Mouse (Mus musculus): ENCODE data around the gene Fli1. TPM values are rescaled to one million over a fixed set of nuclear protein-coding genes. Genes with fewer than 3 reads are reported as not detected.

The Fli1 gene
- total and polyA plus RNA-seq, 2 experiments, result 1.6 to 3.0 TPM

- Histone ChIP-seq H3K27me3 (ENCODE audit: control insufficient read depth, insufficient read depth, low read length) (no peaks in the 10 kb centered on the region), H3K27ac (replicated peaks; ENCODE audit: insufficient read depth, low read depth, low read length) (no peak overlapping the region), H3K36me3 (ENCODE audit: control insufficient read depth, insufficient read depth, low read length) (no peaks in the 10 kb centered on the region), H3K4me3 (ENCODE audit: insufficient read depth, low read depth, low read length) (no peak overlapping the region), H3K4me1 (ENCODE audit: control insufficient read depth, insufficient read depth, low read length) (no peaks in the 10 kb centered on the region), H3K9ac (ENCODE audit: low read depth, low read length) (no peak overlapping the region), H3K79me2 (ENCODE audit: control insufficient read depth, insufficient read depth, low read length) (no peaks in the 10 kb centered on the region)
- 72% methylated on average over 4 of the region's 4 CpGs for WGBS
- TF ChIP-seq CTCF (IDR thresholded peaks at IDR 0.05; ENCODE audit: low read depth, low read length) (no peak), POLR2A (IDR thresholded peaks at IDR 0.05; ENCODE audit: extremely low read depth, insufficient read depth, low read length) (no peak)
- DNase-seq (ENCODE audit: extremely low read depth, low read depth, low spot score), result no peak
These were observed 26.6 kb upstream of the Fli1 start for GRCm38 (mm10) chr9:32569261-32569660.

GRCm38 (mm10) chr9:32567603-32568002 is 24.9 kb upstream of the Fli1 start:
- WGBS, result 82% methylated on average over 7 of the region's 7 CpGs
- Histone ChIP-seq H3K36me3 (ENCODE audit: control insufficient read depth, insufficient read depth, low read length) (no peaks in the 10 kb centered on the region), H3K4me1 (ENCODE audit: control insufficient read depth, insufficient read depth, low read length) (no peaks in the 10 kb centered on the region), H3K27me3 (ENCODE audit: control insufficient read depth, insufficient read depth, low read length) (no peaks in the 10 kb centered on the region), H3K27ac (replicated peaks; ENCODE audit: insufficient read depth, low read depth, low read length) (no peak overlapping the region), H3K4me3 (ENCODE audit: insufficient read depth, low read depth, low read length) (no peak overlapping the region), H3K9ac (ENCODE audit: low read depth, low read length) (no peak overlapping the region), H3K79me2 (ENCODE audit: control insufficient read depth, insufficient read depth, low read length) (no peaks in the 10 kb centered on the region)
- no peak for DNase-seq (ENCODE audit: extremely low read depth, low read depth, low spot score)
- no peak for TF ChIP-seq CTCF (IDR thresholded peaks at IDR 0.05; ENCODE audit: low read depth, low read length)
- no peak for TF ChIP-seq POLR2A (IDR thresholded peaks at IDR 0.05; ENCODE audit: extremely low read depth, insufficient read depth, low read length)

GRCm38 (mm10) chr9:32565309-32565708 is 22.6 kb upstream of the Fli1 start:
- no peak for DNase-seq (ENCODE audit: extremely low read depth, low read depth, low spot score)
- H3K27ac ChIP-seq (replicated peaks; ENCODE audit: insufficient read depth, low read depth, low read length), result no peak overlapping the region
- no peaks in the 10 kb centered on the region for H3K4me1 ChIP-seq (ENCODE audit: control insufficient read depth, insufficient read depth, low read length)
- 62% methylated on average over 3 of the region's 3 CpGs for WGBS
- H3K9ac ChIP-seq (ENCODE audit: low read depth, low read length), result no peak overlapping the region
- no peaks in the 10 kb centered on the region for H3K36me3 ChIP-seq (ENCODE audit: control insufficient read depth, insufficient read depth, low read length)
- no peak overlapping the region for H3K4me3 ChIP-seq (ENCODE audit: insufficient read depth, low read depth, low read length)
- H3K79me2 ChIP-seq (ENCODE audit: control insufficient read depth, insufficient read depth, low read length), result no peaks in the 10 kb centered on the region
- TF ChIP-seq CTCF (IDR thresholded peaks at IDR 0.05; ENCODE audit: low read depth, low read length) (no peak), POLR2A (IDR thresholded peaks at IDR 0.05; ENCODE audit: extremely low read depth, insufficient read depth, low read length) (no peak)
- no peaks in the 10 kb centered on the region for H3K27me3 ChIP-seq (ENCODE audit: control insufficient read depth, insufficient read depth, low read length)

GRCm38 (mm10) chr9:32562837-32563236 is 20.2 kb upstream of the Fli1 start:
- Histone ChIP-seq H3K79me2 (ENCODE audit: control insufficient read depth, insufficient read depth, low read length) (no peaks in the 10 kb centered on the region), H3K4me3 (ENCODE audit: insufficient read depth, low read depth, low read length) (no peak overlapping the region), H3K4me1 (ENCODE audit: control insufficient read depth, insufficient read depth, low read length) (no peaks in the 10 kb centered on the region), H3K27ac (replicated peaks; ENCODE audit: insufficient read depth, low read depth, low read length) (no peak overlapping the region), H3K27me3 (ENCODE audit: control insufficient read depth, insufficient read depth, low read length) (no peaks in the 10 kb centered on the region), H3K9ac (ENCODE audit: low read depth, low read length) (no peak overlapping the region), H3K36me3 (ENCODE audit: control insufficient read depth, insufficient read depth, low read length) (no peaks in the 10 kb centered on the region)
- WGBS, result 64% methylated on average over 4 of the region's 4 CpGs
- TF ChIP-seq POLR2A (IDR thresholded peaks at IDR 0.05; ENCODE audit: extremely low read depth, insufficient read depth, low read length) (no peak), CTCF (IDR thresholded peaks at IDR 0.05; ENCODE audit: low read depth, low read length) (no peak)
- DNase-seq (ENCODE audit: extremely low read depth, low read depth, low spot score), result no peak

GRCm38 (mm10) chr9:32562409-32562808 is 19.7 kb upstream of the Fli1 start:
- TF ChIP-seq POLR2A (IDR thresholded peaks at IDR 0.05; ENCODE audit: extremely low read depth, insufficient read depth, low read length), result no peak
- TF ChIP-seq CTCF (IDR thresholded peaks at IDR 0.05; ENCODE audit: low read depth, low read length), result peak; percentile 15; the same call in 1 of the 2 replicates
- Histone ChIP-seq H3K79me2 (ENCODE audit: control insufficient read depth, insufficient read depth, low read length) (no peaks in the 10 kb centered on the region), H3K4me1 (ENCODE audit: control insufficient read depth, insufficient read depth, low read length) (no peaks in the 10 kb centered on the region), H3K27ac (replicated peaks; ENCODE audit: insufficient read depth, low read depth, low read length) (no peak overlapping the region), H3K27me3 (ENCODE audit: control insufficient read depth, insufficient read depth, low read length) (no peaks in the 10 kb centered on the region), H3K4me3 (ENCODE audit: insufficient read depth, low read depth, low read length) (no peak overlapping the region), H3K36me3 (ENCODE audit: control insufficient read depth, insufficient read depth, low read length) (no peaks in the 10 kb centered on the region), H3K9ac (ENCODE audit: low read depth, low read length) (no peak overlapping the region)
- WGBS, result 51% methylated on average over 9 of the region's 9 CpGs
- DNase-seq (ENCODE audit: extremely low read depth, low read depth, low spot score), result no peak

GRCm38 (mm10) chr9:32561190-32561890 is 18.7 kb upstream of the Fli1 start:
- Histone ChIP-seq H3K9ac (ENCODE audit: low read depth, low read length) (no peak overlapping the region), H3K79me2 (ENCODE audit: control insufficient read depth, insufficient read depth, low read length) (no peaks in the 10 kb centered on the region), H3K36me3 (ENCODE audit: control insufficient read depth, insufficient read depth, low read length) (no peaks in the 10 kb centered on the region), H3K27ac (replicated peaks; ENCODE audit: insufficient read depth, low read depth, low read length) (no peak overlapping the region), H3K4me1 (ENCODE audit: control insufficient read depth, insufficient read depth, low read length) (no peaks in the 10 kb centered on the region), H3K27me3 (ENCODE audit: control insufficient read depth, insufficient read depth, low read length) (no peaks in the 10 kb centered on the region), H3K4me3 (ENCODE audit: insufficient read depth, low read depth, low read length) (no peak overlapping the region)
- DNase-seq (ENCODE audit: extremely low read depth, low read depth, low spot score), result no peak
- TF ChIP-seq CTCF (IDR thresholded peaks at IDR 0.05; ENCODE audit: low read depth, low read length), result no peak
- TF ChIP-seq POLR2A (IDR thresholded peaks at IDR 0.05; ENCODE audit: extremely low read depth, insufficient read depth, low read length), result no peak
- WGBS, result 88% methylated on average over 14 of the region's 14 CpGs
